Mouse (Mus musculus) yolk sac, embryonic 10.5 days (tissue): Measurements from ENCODE around the gene Scgb3a1.

ENCODE experiments used
- DNase-seq: peaks from one replicate; pipeline ENCODE4 v3.0.0-alpha.2; 2017; ENCODE audit warnings: low spot score

Gene Scgb3a1

GRCm38 (mm10) chr11:49663310-49663709 lies at the start of gene Scgb3a1:
Gene Scgb3a1, plus strand, starts transcription at chr11:49663610.
- DNase-seq = no peak

- DNase-seq = no peak
Measured at GRCm38 (mm10) chr11:49615856-49616725, 47.3 kb upstream of the Scgb3a1 start.

- no peak for DNase-seq
Measured at GRCm38 (mm10) chr11:49618476-49618875, 44.9 kb upstream of the Scgb3a1 start.

- DNase-seq = no peak
Measured at GRCm38 (mm10) chr11:49621953-49622352, 41.5 kb upstream of the Scgb3a1 start.

- peak; percentile 19 for DNase-seq
Measured at GRCm38 (mm10) chr11:49624156-49624555, 39.3 kb upstream of the Scgb3a1 start.

GRCm38 (mm10) chr11:49625863-49626262 lies 37.5 kb upstream of the Scgb3a1 start:
- no peak for DNase-seq

- DNase-seq = no peak
Measured at GRCm38 (mm10) chr11:49626748-49627147, 36.7 kb upstream of the Scgb3a1 start.

GRCm38 (mm10) chr11:49631154-49631553 lies 32.3 kb upstream of the Scgb3a1 start:
- peak; percentile 28 for DNase-seq

GRCm38 (mm10) chr11:49632256-49632655 lies 31.2 kb upstream of the Scgb3a1 start:
- DNase-seq = peak; percentile 19

GRCm38 (mm10) chr11:49634101-49634500 lies 29.3 kb upstream of the Scgb3a1 start:
- DNase-seq = no peak

GRCm38 (mm10) chr11:49635671-49636070 lies 27.7 kb upstream of the Scgb3a1 start:
- DNase-seq = no peak

GRCm38 (mm10) chr11:49636449-49636848 lies 27.0 kb upstream of the Scgb3a1 start:
- no peak for DNase-seq

- no peak for DNase-seq
Measured at GRCm38 (mm10) chr11:49645677-49646076, 17.7 kb upstream of the Scgb3a1 start.

- peak; percentile 66 for DNase-seq
Measured at GRCm38 (mm10) chr11:49650113-49650993, 13.1 kb upstream of the Scgb3a1 start.

- no peak for DNase-seq
Measured at GRCm38 (mm10) chr11:49650994-49651761, 12.2 kb upstream of the Scgb3a1 start.

GRCm38 (mm10) chr11:49651762-49652322 lies 11.6 kb upstream of the Scgb3a1 start:
- no peak for DNase-seq

- DNase-seq = peak; percentile 77
Measured at GRCm38 (mm10) chr11:49652401-49653078, 10.9 kb upstream of the Scgb3a1 start.

GRCm38 (mm10) chr11:49653079-49653408 lies 10.4 kb upstream of the Scgb3a1 start:
- DNase-seq = no peak

GRCm38 (mm10) chr11:49654651-49655050 lies 8.8 kb upstream of the Scgb3a1 start:
- no peak for DNase-seq

GRCm38 (mm10) chr11:49655501-49655900 lies 7.9 kb upstream of the Scgb3a1 start:
- DNase-seq = no peak

GRCm38 (mm10) chr11:49658065-49658464 lies 5.3 kb upstream of the Scgb3a1 start:
- DNase-seq = no peak
